Mouse (Mus musculus): Measurements from ENCODE around the gene 1700017N19Rik.
"Not testable (repeated sequence)": the region's sequence is repeated elsewhere in the genome, so short reads cannot be mapped to it uniquely, and the experiment has no call there.

1700017N19Rik gene

DNA sequence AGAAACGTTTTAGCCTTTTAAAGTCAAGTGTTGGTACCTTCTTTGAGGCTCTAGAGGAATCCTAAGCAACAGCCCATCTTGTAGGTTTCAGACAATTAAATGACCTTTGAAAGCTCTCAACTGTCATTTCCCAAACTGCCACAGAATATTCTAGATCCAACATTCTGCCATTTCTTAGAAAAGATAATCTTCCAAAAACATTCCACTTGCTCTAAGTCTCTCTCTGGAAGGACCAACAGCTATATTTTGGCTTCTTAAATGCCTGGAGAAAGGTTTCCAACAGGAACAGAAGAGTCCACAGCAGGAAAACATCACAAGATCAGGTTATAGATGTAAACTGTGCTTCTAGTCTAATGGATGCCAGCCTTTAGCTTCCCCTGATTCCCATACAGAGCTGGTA is at the start of gene 1700017N19Rik, which contains the start of gene 4930430F08Rik:
TSS of gene 1700017N19Rik (plus strand) at position 162 of the 400 bp plus-strand sequence.
TSS of gene 4930430F08Rik (minus strand) at position 101 of the 400 bp plus-strand sequence.
- DNase-seq: no peak

GRCm38 (mm10) chr10:100556566-100557175 is 33.6 kb upstream of the 1700017N19Rik start:
- no peak for DNase-seq

DNA sequence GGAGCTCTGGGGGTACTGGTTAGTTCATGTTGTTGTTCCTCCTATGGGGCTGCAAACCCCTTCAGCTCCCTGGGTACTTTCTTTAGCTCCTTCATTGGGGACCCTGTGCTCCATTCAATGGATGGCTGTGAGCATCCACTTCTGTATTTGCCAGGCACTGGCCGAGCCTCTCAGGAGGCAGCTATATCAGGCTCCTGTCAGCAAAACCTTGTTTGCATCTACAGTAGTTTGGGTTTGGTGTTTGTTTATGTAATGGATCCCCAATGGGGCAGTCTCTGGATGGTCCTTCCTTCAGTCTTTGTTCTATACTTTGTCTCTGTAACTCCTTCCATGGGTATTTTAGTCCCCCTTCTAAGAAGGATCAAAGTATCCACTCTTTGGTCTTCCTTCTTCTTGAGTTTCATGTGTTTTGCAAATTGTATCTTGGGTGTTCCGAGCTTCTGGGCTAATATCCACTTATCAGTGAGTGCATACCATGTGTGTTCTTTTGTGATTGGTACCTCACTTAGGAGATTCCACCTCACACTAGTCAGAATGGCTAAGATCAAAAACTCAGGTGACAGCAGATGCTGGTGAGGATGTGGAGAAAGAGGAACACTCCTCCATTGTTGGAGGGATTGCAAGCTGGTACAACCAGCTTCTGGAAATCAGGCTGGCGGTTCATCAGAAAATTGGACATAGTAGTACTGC is 29.9 kb upstream of the 1700017N19Rik start:
- DNase-seq: not testable (repeated sequence)

GRCm38 (mm10) chr10:100564112-100564511 is 26.2 kb upstream of the 1700017N19Rik start:
- DNase-seq: no peak

DNA sequence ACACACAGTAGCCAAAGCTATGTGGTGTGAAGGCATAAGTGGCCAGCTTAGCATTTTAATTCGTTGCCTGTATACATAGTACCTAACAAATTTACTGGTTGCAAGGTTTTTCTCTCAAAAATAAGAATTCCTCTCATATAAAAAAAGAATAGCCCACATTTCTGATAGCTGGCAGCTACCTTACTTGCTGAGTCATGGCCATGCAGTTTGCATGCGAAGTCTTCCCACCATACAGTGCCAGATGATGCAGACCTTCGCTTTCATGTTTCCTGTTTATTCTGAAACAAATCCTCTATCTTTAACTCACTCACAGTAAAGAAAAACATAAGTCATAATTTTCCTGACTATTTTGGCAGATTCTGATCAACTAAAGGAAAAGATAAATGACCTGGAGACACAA is 18.6 kb upstream of the 1700017N19Rik start:
- DNase-seq: no peak

DNA sequence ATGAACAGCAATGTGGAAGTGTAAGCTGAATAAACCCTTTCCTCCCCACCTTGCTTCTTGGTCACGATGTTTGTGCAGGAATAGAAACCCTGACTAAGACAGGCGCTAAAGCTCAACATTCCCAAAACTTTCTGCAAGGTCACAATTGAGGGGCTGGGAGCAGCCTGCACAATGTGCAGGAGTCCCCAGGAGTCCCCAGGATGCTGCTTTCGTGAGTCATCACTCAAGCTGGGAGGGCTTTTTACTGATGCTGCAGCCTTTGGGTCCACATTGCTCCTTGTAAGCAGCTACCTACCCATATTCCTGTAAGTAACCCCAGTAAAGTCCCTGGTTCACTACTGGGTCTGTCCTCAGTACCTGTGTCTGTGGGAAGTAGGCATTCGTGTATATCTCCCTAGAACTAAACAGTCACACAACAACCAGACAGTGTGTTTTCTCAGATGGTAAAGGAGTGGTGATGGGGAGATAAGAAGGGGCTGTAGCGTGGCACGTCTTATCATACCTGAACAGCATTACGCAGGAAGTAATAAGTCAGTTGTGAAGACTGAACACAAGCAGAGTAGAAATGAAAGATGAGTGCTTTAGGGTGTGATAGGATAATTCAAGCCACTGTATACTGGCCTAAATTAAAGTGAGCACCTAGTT is 15.7 kb upstream of the 1700017N19Rik start:
- no peak for DNase-seq

DNA sequence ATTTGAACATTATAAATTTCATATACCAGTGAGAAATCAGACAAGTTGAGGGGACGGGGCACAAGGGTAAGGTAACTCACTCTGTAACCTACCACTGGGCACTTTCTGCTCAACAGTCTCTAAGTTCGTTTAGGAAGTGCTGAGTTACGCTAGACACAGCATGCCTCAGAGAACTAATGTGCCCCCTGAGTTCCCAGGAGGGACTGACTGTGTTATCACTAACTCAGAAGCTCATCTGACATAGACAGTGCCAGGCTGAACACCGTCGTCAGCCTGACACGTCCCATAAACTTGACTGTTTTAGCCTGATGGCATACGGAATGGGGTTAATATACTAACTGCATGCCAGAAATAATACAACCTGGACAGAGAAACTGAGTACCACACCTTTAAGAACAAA is 15.0 kb upstream of the 1700017N19Rik start:
- no peak for DNase-seq

- no peak for DNase-seq
Observed at GRCm38 (mm10) chr10:100584178-100584577, 6.1 kb upstream of the 1700017N19Rik start.

DNA sequence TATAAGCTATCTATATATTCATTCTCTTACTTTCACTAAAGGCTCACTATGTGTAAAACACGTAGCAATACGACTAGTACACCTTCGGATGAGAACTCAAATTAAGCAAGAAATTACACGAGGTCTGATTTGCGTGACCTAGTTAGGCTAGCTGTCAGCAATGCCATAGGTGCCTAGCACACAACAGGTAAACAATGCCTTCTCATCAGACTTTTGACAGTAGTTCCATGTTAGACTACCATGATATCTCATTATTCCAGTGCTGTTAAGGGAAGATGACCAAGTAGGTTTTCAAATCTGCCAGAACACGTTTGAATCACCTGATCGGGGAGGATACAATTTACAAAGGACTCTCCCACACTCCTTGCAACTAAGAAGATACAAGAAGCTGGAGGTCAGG is 1.8 kb upstream of the 1700017N19Rik start:
- no peak for DNase-seq

DNA sequence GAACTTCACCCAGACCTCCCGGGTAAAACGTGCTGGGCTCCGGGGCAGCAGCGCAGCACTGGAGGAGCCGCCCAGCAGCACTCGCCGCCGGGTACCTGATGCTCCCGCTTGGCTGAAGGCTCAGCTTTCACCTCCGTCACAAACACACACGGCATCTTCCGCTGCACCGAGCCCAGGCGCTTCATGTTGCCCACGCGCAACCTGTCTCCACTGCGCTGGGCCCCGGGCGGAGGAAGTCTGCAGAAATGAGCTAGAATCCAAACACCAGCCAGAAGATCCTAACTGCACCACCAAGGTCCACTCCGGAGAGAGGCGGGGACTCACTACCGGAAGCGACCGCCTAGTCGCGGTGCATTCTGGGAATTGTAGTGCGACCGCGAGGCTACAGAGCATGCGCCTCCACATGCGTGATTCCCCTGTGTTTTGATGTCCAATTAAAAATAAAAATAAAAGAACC is 1.3 kb upstream of the 1700017N19Rik start:
- peak; percentile 93 for DNase-seq

GRCm38 (mm10) chr10:100598339-100598738 is 8.1 kb downstream of the 1700017N19Rik start:
- DNase-seq: no peak

DNA sequence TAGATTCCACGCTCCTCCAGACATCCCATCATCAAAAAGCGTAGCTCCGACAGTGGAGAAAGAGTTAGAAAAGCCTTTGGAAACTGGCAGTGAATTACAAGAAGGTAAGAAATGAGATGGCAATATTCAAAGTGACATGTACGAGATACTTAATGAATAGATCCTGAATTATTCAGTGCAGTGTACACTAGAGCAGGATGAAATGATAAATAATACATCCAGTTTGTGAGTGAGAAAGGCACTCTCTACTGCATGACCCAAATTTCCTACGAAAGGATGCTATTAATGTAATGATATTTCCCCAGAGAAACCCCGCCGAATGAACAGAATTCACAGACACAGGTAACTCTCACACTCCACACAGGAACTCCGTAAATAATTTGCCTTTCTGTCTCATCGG is 13.2 kb downstream of the 1700017N19Rik start:
- no peak for DNase-seq

- peak; percentile 26 for DNase-seq
Observed at GRCm38 (mm10) chr10:100604254-100604653, 14.0 kb downstream of the 1700017N19Rik start.

GRCm38 (mm10) chr10:100617233-100617903 is 27.1 kb downstream of the 1700017N19Rik start:
- DNase-seq: peak; percentile 78

- peak; percentile 40 for DNase-seq
Observed at GRCm38 (mm10) chr10:100619474-100619873, 29.2 kb downstream of the 1700017N19Rik start.

DNA sequence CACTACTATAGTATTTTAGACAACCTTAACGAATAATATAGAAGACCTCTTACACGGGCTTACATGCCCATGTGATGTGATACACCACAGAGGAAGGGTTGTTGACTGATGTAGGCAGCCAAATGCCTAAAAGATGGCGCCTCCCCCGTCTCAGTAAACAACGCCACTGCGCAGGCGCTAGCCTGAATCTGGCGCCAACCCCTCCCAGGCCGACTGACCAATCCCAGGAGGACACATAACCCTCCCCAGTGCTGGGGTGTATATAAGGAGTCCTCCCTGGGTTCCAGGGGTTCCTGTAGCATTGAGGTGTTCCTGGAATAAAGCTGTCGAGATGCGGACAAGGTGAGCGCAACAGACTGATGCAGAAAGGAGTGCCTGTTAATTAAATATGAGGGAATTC is 29.8 kb downstream of the 1700017N19Rik start:
- DNase-seq: no peak

DNA sequence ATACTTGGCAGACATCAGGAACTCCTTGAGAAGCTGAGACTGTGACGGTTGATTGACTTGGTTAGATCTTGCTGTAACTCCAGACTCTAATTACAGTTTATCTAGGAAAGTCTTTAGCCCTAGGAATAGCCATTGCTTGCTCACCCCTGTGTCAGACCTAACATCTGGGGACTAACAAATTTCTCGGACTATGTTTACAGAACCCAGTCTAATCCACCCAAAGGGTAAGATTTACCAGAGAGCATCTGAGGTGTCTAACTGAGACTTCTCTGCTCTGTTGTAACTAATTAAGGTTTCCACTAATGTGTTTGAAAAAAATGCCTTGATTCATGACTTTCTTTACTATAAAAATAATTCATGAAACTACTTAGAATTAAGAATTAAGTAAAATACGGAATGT is 32.2 kb downstream of the 1700017N19Rik start:
- no peak for DNase-seq

DNA sequence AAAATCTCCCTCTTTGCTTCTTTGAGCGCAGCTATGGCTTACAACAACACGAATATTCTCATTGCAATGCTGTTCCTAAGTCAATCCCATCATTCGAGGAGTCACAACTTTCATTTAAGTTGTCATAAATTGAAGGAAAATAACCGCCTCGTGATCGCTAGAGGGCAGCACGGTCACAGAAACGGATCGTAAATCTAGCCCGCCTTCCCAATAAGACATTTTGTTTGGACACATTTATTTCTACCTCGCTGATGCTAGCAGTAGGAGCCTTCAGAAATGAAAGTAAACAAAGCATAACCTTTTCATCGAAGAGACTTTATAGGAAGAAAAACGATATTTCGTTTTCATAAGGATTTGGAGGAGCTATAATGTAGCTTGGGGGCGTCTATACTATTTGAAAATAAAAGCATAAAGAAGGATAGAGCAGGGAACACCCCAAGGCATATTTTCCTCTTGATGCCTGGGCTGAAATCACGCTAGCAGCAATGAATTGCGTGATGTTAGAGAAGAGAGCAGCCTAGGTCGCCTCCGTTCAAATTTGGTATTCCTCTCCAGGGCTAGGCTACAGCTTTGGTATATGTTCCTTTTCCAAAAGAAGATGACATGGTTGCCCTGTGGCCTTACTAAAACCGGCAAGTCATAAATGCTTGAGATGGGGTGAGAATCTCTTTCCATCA is 39.6 kb downstream of the 1700017N19Rik start:
- peak; percentile 45 for DNase-seq

DNA sequence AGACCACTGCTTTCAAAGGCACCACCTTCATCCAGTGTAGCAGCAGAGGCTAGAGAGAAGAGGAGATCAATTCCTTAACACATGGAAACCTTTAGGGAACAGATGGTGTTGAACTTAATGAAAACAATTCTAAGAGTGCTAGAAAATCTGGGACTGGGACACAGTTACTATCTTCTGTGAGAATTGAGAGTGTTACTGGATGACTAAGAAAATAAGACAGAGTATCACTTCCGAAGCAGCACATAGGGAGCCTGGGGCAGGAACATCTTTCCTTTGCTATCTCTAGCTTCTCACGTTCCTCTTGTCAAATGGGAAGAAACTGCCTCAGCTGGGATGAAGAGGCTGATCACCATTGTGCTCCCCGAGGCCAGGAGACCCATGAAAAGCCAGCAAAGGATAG is 52.6 kb downstream of the 1700017N19Rik start:
- no peak for DNase-seq

DNA sequence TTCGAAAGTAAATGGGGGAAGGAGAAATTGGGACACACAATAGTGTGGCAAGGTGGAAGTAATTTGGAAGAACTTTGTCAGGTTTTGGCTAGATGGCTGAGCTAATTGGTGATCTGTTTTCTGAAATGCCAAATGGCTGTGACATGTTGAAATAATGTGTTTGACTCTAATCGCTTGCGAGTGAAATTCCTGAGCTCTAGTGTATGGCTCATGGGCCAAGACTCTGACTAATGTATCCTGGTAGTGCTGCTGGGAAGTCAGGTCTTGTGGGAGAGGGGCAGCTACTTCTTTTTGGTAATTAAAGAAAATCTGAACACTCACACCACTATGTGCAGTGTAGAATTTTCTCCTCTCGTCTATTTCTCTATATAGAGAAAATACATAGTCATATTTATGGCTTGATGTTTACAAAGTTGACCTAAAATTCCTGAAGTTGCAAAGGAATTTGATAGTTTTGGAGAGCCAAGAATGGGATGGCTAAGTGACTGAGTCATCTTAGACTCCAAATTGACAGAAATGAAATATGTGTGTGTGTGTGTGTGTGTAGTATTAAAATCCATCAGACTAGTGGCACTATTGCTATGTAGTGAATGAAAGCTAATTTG is 55.1 kb downstream of the 1700017N19Rik start:
- no peak for DNase-seq

- no peak for DNase-seq
Observed at GRCm38 (mm10) chr10:100654183-100654582, 63.9 kb downstream of the 1700017N19Rik start.

GRCm38 (mm10) chr10:100661970-100662590 is 71.8 kb downstream of the 1700017N19Rik start:
- no peak for DNase-seq
